Mouse (Mus musculus): ENCODE measurements around the gene Arhgap22. TPM values are rescaled to one million over a fixed set of nuclear protein-coding genes. Genes with fewer than 3 reads are reported as not detected.

Gene Arhgap22
- polyA plus RNA-seq (2014; fragmentation: Nextera tagmentation; extraction: Ambion mirVana) = 0.94 and 1.7 TPM in 2 replicates

DNA sequence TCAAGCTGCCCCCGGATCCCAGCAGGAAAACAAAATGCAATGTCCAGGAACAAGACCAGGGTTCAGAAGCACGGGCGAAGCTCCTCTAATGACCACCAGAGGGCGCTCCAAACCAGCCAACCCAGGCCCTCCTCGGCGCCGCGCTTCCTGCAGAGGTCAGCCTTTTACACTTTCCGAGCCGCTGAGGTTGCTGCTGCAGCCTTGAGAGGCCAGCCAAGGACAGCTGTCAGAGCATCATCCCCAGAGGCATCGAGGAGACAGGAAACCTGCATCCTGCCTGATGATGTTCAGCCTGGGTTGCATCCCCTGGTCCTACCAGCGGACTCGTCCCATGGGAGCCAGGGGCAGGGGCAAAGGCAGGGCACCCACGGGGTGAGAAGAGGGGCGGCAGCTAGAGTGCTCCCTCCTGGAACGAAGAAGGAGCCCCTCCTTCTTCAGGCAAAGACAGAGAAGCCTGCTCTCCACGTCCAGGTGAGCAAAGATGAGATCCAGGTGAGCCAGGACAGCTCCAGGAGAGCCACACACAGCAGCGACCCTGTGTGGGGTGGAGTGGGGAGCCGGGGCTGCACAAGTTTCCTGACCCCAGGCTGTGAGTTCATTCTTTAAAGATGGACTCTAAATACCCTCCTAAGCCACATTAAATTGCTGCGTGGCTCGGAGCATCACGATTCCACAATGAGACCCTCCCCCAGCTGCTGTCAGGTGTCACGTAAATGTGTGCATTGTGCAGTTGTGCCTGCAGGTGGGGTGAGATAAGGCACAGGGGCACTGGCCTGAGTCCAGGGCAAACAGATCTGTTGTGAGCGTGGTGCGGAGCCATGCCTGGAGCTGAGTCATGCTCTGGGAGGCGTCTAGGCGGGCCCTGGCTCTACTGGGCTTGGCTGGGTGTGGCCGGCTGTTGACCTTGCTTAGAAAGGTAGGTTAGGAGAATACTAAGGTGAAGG, at the start of gene Arhgap22:
Gene Arhgap22 (plus strand): TSS at position 204 of the 944 bp plus-strand sequence.
- peak; percentile 79 for ATAC-seq (ENCODE audit: low FRiP score)
- Histone ChIP-seq H3K27ac (ENCODE audit: low read depth, low read length) (no peak within 1 kb of the TSS), H3K27me3 (ENCODE audit: control insufficient read depth, insufficient read depth, low read length) (no peaks in the 10 kb centered on the region), H3K4me3 (ENCODE audit: low read depth, low read length) (no peak within 1 kb of the TSS), H3K4me2 (replicated peaks; ENCODE audit: low read depth, low read length) (peak within 1 kb of the TSS; percentile 24; the same call in 1 of the 2 replicates), H3K4me1 (replicated peaks; ENCODE audit: control insufficient read depth, insufficient read depth, low read length) (no peaks in the 10 kb centered on the region), H3K9me3 (ENCODE audit: control insufficient read depth, low read length) (no peaks in the 10 kb centered on the region), H3K36me3 (ENCODE audit: control insufficient read depth, insufficient read depth, low read length) (no peaks in the 10 kb centered on the region), H3K9ac (ENCODE audit: low read depth, low read length) (0 out of 2 replicates have a peak within 1 kb of the TSS, but pooled peaks have one; percentile 12)
- peak; percentile 91 for DNase-seq (ENCODE audit: low spot score)
- 23% methylated on average over 28 of the region's 28 CpGs for WGBS

- Histone ChIP-seq H3K9me3 (ENCODE audit: control insufficient read depth, low read length) (no peaks in the 10 kb centered on the region), H3K4me1 (replicated peaks; ENCODE audit: control insufficient read depth, insufficient read depth, low read length) (no peaks in the 10 kb centered on the region), H3K27ac (ENCODE audit: low read depth, low read length) (no peak overlapping the region), H3K4me2 (replicated peaks; ENCODE audit: low read depth, low read length) (no peak overlapping the region), H3K4me3 (ENCODE audit: low read depth, low read length) (no peak overlapping the region), H3K36me3 (ENCODE audit: control insufficient read depth, insufficient read depth, low read length) (no peaks in the 10 kb centered on the region), H3K9ac (ENCODE audit: low read depth, low read length) (no peak overlapping the region), H3K27me3 (ENCODE audit: control insufficient read depth, insufficient read depth, low read length) (no peaks in the 10 kb centered on the region)
- no peak for ATAC-seq (ENCODE audit: low FRiP score)
- no peak for DNase-seq (ENCODE audit: low spot score)
- WGBS = 94% methylated on average over 4 of the region's 4 CpGs
These were observed 45.1 kb upstream of the Arhgap22 start for GRCm38 (mm10) chr14:33168750-33169149.

- WGBS = 78% methylated on average over 1 of the region's 1 CpGs
- no peaks in the 10 kb centered on the region for H3K36me3 ChIP-seq (ENCODE audit: control insufficient read depth, insufficient read depth, low read length)
- H3K4me3 ChIP-seq (ENCODE audit: low read depth, low read length) = no peak overlapping the region
- H3K4me2 ChIP-seq (replicated peaks; ENCODE audit: low read depth, low read length) = no peak overlapping the region
- ATAC-seq (ENCODE audit: low FRiP score) (no peak), DNase-seq (ENCODE audit: low spot score) (no peak)
- H3K9ac ChIP-seq (ENCODE audit: low read depth, low read length) = no peak overlapping the region
- no peaks in the 10 kb centered on the region for H3K27me3 ChIP-seq (ENCODE audit: control insufficient read depth, insufficient read depth, low read length)
- no peak overlapping the region for H3K27ac ChIP-seq (ENCODE audit: low read depth, low read length)
- H3K9me3 ChIP-seq (ENCODE audit: control insufficient read depth, low read length) = no peaks in the 10 kb centered on the region
- H3K4me1 ChIP-seq (replicated peaks; ENCODE audit: control insufficient read depth, insufficient read depth, low read length) = no peaks in the 10 kb centered on the region
These were observed 41.9 kb upstream of the Arhgap22 start for GRCm38 (mm10) chr14:33171942-33172341.

GRCm38 (mm10) chr14:33175059-33175821, 38.6 kb upstream of the Arhgap22 start:
- no peak for ATAC-seq (ENCODE audit: low FRiP score)
- no peak overlapping the region for H3K4me2 ChIP-seq (replicated peaks; ENCODE audit: low read depth, low read length)
- no peaks in the 10 kb centered on the region for H3K9me3 ChIP-seq (ENCODE audit: control insufficient read depth, low read length)
- H3K4me1 ChIP-seq (replicated peaks; ENCODE audit: control insufficient read depth, insufficient read depth, low read length) = no peaks in the 10 kb centered on the region
- 76% methylated on average over 4 of the region's 4 CpGs for WGBS
- DNase-seq (ENCODE audit: low spot score) = no peak
- no peak overlapping the region for H3K27ac ChIP-seq (ENCODE audit: low read depth, low read length)
- no peak overlapping the region for H3K4me3 ChIP-seq (ENCODE audit: low read depth, low read length)
- no peaks in the 10 kb centered on the region for H3K36me3 ChIP-seq (ENCODE audit: control insufficient read depth, insufficient read depth, low read length)
- H3K9ac ChIP-seq (ENCODE audit: low read depth, low read length) = no peak overlapping the region
- no peaks in the 10 kb centered on the region for H3K27me3 ChIP-seq (ENCODE audit: control insufficient read depth, insufficient read depth, low read length)

GRCm38 (mm10) chr14:33180102-33180501, 33.7 kb upstream of the Arhgap22 start:
- Histone ChIP-seq H3K27ac (ENCODE audit: low read depth, low read length) (no peak overlapping the region), H3K9ac (ENCODE audit: low read depth, low read length) (no peak overlapping the region), H3K27me3 (ENCODE audit: control insufficient read depth, insufficient read depth, low read length) (no peaks in the 10 kb centered on the region), H3K9me3 (ENCODE audit: control insufficient read depth, low read length) (no peaks in the 10 kb centered on the region), H3K4me2 (replicated peaks; ENCODE audit: low read depth, low read length) (no peak overlapping the region), H3K4me1 (replicated peaks; ENCODE audit: control insufficient read depth, insufficient read depth, low read length) (no peaks in the 10 kb centered on the region), H3K4me3 (ENCODE audit: low read depth, low read length) (no peak overlapping the region), H3K36me3 (ENCODE audit: control insufficient read depth, insufficient read depth, low read length) (no peaks in the 10 kb centered on the region)
- 94% methylated on average over 5 of the region's 5 CpGs for WGBS
- DNase-seq (ENCODE audit: low spot score) (no peak), ATAC-seq (ENCODE audit: low FRiP score) (no peak)

DNA sequence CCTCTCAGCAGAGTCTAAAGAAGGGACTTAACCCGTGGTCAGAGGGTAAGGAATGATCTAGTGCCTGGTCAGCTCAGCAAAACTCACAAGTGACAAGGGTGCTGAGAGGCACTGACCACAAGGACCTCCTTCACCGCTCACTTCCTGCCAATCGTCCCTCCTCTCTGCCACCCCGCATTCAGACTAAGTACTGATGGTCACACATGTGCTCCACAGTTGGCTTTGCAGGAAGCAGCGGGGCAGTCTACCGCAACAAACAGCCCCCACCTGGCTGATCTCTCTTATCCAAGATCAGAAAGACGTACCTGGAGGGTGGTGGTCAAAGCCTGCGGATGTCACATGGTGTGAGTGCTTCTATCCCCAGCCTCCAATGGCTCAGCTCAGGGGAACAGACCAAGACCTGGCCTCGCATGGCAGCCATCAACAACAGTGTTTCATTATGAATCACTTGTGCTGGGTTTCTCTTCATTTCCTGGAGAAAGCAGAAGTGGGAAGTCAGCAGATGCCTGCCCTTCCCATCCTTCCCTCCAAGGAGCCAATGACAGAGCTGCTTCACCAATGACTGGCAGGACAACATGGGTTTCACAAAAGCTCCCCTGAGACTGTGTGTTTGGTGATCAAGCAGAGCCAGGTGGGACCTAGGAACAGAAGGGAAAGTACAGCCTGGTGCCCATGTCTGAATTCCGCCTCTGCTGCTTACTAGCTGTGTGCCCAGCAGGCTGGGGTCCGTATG, 28.6 kb upstream of the Arhgap22 start, which contains the start of gene Wdfy4:
Gene Wdfy4 (minus strand): TSS at position 441 of the 733 bp plus-strand sequence.
- Histone ChIP-seq H3K27me3 (ENCODE audit: control insufficient read depth, insufficient read depth, low read length) (no peaks in the 10 kb centered on the region), H3K4me1 (replicated peaks; ENCODE audit: control insufficient read depth, insufficient read depth, low read length) (no peaks in the 10 kb centered on the region), H3K27ac (ENCODE audit: low read depth, low read length) (no peak within 1 kb of the TSS), H3K9ac (ENCODE audit: low read depth, low read length) (no peak within 1 kb of the TSS), H3K4me3 (ENCODE audit: low read depth, low read length) (no peak within 1 kb of the TSS), H3K36me3 (ENCODE audit: control insufficient read depth, insufficient read depth, low read length) (no peaks in the 10 kb centered on the region), H3K4me2 (replicated peaks; ENCODE audit: low read depth, low read length) (no peak within 1 kb of the TSS), H3K9me3 (ENCODE audit: control insufficient read depth, low read length) (no peaks in the 10 kb centered on the region)
- no peak for ATAC-seq (ENCODE audit: low FRiP score)
- 88% methylated on average over 11 of the region's 11 CpGs for WGBS
- no peak for DNase-seq (ENCODE audit: low spot score)

GRCm38 (mm10) chr14:33187201-33187600, 26.6 kb upstream of the Arhgap22 start:
- H3K27ac ChIP-seq (ENCODE audit: low read depth, low read length) = no peak overlapping the region
- no peaks in the 10 kb centered on the region for H3K27me3 ChIP-seq (ENCODE audit: control insufficient read depth, insufficient read depth, low read length)
- no peak overlapping the region for H3K4me2 ChIP-seq (replicated peaks; ENCODE audit: low read depth, low read length)
- no peak overlapping the region for H3K9ac ChIP-seq (ENCODE audit: low read depth, low read length)
- no peaks in the 10 kb centered on the region for H3K36me3 ChIP-seq (ENCODE audit: control insufficient read depth, insufficient read depth, low read length)
- H3K4me1 ChIP-seq (replicated peaks; ENCODE audit: control insufficient read depth, insufficient read depth, low read length) = no peaks in the 10 kb centered on the region
- 44% methylated on average over 4 of the region's 4 CpGs for WGBS
- no peaks in the 10 kb centered on the region for H3K9me3 ChIP-seq (ENCODE audit: control insufficient read depth, low read length)
- ATAC-seq (ENCODE audit: low FRiP score) = no peak
- no peak overlapping the region for H3K4me3 ChIP-seq (ENCODE audit: low read depth, low read length)
- no peak for DNase-seq (ENCODE audit: low spot score)

GRCm38 (mm10) chr14:33189230-33189629, 24.6 kb upstream of the Arhgap22 start:
- H3K27ac ChIP-seq (ENCODE audit: low read depth, low read length) = no peak overlapping the region
- WGBS = 69% methylated on average over 10 of the region's 10 CpGs
- H3K4me2 ChIP-seq (replicated peaks; ENCODE audit: low read depth, low read length) = no peak overlapping the region
- H3K36me3 ChIP-seq (ENCODE audit: control insufficient read depth, insufficient read depth, low read length) = no peaks in the 10 kb centered on the region
- no peaks in the 10 kb centered on the region for H3K9me3 ChIP-seq (ENCODE audit: control insufficient read depth, low read length)
- H3K4me1 ChIP-seq (replicated peaks; ENCODE audit: control insufficient read depth, insufficient read depth, low read length) = no peaks in the 10 kb centered on the region
- no peak overlapping the region for H3K4me3 ChIP-seq (ENCODE audit: low read depth, low read length)
- ATAC-seq (ENCODE audit: low FRiP score) (no peak), DNase-seq (ENCODE audit: low spot score) (no peak)
- H3K27me3 ChIP-seq (ENCODE audit: control insufficient read depth, insufficient read depth, low read length) = no peaks in the 10 kb centered on the region
- no peak overlapping the region for H3K9ac ChIP-seq (ENCODE audit: low read depth, low read length)
